Mouse (Mus musculus) retina, postnatal 1 day (tissue): ENCODE results near the gene Spag8.
A peak's percentile ranks its signal among the peaks of the same experiment; 100 is the strongest.

Source experiments
- DNase-seq: peaks from one replicate; pipeline ENCODE4 v3.0.0-alpha.2; 2012

Spag8 gene

GRCm38 (mm10) chr4:43649783-43650182 lies 3.6 kb downstream of the Spag8 start:
- no peak for DNase-seq

GRCm38 (mm10) chr4:43640491-43640890 lies 12.9 kb downstream of the Spag8 start:
- no peak for DNase-seq

DNA sequence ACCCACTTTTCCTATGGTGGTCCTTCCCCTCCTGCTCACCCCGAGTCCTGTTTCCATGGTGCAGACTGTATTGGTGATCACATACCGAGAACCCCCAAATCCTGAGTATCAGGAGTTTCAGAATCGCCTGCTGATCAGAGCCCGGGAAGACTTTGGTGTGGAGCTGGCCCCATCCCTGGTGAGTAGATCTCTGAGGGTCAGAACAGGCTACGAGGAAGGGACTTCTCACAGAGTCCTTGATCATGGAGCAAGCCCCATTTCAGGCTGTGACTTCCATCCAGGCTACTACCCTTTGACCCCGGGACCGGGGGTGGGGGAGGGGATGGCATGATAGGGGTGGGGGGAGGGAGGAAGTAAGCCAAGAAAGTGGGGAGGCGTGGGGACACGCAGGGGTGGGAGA lies 13.3 kb downstream of the Spag8 start:
- DNase-seq = no peak

DNA sequence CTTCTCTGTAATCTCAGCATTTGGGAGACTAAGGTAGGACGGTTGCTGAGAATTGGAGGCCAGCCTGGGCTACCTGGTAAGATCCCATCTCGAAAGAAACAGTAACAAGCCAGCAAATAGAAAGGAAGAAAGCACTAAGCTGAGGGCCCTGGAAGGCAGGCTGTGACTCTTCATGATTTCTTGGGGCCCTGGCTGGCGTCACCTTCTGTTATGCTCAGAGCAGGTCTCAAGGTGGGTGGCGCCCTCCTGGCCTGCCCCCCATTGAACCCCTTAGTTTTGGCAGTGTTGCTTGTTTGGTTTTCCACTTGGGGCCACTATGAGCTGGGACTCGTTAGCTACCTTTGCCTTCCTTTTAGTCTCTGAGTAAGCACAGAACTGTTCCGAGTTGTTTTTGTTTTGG lies 16.6 kb downstream of the Spag8 start:
- DNase-seq = no peak

DNA sequence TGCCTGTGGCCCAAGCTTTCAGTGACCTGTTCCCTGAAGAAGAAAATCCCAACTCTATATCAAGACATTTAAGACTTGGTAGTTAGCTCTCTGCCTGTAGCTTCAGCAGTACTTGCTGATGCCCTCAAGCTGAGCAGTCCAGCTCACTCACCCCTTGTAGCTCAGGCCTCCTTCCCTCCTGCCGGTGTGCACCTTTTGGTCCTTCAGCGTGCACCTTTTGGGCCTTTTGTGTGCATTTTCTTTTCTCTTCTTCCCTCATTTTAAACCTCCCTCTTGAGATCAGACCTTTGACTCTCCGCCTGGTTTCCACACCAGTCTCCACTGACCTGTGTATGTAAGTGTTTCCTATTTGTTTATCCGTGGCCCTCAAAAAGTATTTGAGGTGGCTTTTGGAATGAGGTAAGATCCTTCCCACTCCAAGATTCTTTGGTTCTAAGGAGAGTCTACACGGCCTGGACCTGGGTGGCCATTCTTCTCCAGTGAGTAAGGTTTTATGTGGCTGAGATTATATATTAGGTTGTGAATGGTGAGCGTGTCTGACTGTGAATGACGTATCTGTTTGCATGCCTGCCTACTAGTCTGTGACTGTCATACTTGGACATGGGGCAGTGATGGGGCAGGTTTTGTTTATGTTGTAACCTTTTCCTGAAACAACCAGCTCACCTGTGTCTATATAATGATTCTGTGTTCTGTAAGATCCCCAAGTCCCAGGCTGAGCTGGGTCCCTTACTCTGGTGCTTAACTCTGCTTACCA lies 18.6 kb downstream of the Spag8 start:
- DNase-seq = no peak

DNA sequence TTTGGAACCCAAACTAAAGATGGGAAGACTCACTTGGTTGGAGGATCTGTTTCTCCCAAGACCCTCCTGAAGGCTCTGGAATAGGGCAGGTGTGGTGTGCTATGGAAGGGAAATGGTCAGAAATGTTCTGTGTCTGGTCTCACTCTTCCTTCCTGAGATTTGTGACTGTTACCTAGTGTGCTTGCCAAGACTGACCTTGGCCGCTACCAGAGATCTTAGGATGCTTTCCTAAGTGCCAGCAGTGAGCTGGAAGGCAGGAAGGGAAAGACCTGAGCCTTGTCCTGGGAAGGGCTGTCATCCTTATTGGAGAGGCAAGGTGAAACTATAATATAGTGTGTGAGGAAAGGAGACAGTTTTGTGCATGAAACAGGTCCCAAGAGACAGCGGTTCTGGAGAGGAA lies 19.7 kb downstream of the Spag8 start:
- DNase-seq = no peak

DNA sequence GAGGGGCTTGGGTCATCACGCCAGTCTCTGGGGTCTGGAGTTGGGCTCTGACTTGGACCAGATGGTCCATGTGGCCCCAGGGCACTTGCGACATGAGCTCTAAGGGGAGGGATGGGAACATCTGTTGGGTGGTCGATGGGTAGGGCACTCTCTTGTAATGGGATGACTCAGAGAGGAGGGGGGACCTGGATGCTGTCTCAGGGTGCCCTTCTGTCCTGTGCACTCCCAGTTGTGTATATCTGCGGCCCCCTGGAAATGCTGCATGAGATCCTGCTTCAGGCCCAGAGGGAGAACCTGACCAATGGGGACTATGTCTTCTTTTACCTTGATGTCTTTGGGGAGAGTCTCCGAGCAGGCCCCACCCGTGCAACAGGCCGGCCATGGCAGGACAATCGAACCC lies 20.1 kb downstream of the Spag8 start:
- DNase-seq = peak; percentile 42

DNA sequence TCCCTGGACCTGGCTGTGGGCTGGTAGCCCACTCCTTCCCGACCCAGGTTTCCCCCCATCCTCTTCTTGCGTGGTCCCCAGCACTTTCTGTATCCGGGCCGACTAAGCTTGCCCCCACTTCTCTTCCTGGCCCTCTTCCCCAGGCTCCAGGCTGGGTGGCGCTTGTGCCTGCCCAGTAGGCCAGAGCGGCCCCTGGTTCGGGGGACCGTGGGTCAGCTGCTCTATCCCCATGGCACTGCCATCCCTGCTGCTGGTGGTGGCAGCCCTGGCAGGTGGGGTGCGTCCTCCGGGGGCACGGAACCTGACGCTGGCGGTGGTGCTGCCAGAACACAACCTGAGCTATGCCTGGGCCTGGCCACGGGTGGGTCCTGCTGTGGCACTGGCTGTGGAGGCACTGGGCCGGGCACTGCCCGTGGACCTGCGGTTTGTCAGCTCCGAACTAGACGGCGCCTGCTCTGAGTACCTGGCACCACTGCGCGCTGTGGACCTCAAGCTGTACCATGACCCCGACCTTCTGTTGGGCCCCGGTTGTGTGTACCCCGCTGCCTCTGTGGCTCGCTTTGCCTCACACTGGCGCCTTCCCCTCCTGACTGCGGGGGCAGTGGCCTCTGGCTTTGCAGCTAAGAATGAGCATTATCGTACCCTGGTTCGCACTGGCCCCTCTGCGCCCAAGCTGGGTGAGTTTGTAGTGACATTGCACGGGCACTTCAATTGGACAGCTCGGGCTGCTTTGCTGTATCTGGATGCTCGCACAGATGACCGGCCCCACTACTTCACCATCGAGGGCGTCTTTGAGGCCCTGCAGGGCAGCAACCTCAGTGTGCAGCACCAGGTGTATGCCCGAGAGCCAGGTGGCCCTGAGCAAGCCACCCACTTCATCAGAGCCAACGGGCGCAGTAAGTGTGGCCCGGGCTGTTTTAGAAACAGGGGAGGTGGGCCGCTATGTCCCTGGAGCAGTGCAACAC lies 21.2 kb downstream of the Spag8 start:
- peak; percentile 12 for DNase-seq

DNA sequence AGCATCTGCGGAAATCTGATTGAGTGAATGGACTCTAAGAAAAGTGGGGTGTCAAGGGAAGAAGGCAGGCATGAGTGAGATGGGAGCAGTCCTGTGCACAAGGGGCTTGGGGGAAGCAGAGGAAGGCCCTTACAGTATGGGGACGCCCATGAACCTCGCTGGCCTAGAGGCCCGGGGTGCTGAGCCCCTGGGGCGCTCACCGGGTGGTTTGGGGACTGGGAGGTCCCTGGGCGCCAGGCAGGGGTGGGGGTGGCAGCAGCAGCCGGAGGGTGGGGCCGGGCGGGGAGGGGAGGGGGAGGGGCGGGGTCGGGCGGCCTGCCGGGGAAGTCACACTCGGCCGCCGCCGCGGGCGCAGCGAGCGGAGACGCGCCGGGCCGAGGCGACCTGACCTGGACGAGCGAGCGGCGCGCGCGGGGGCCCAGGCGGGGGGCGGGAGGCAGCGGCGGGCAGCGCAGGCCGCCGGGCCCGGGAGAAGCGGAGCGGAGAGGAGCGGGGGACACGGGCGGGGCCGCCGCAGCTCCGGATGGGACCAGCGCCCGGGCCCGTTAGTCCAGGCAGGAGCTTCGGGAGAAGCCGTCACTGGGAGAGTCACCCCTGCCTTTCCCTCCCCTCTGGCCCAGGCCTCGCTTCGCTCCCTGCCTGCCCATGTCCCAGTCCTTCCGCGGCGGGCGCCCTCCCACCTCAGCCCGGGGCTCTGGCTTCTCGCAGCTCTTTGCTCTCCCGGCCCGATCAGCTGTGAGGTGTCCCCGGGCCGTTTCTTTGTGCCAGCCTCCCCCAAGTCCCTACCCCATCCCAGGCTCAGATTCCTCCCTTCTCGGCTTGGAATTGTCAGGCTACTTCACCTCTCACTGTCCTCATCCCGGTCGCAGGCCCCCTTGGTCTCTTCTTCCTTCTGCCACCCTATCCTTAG lies 22.1 kb downstream of the Spag8 start, which contains the start of gene Npr2:
Gene Npr2 (plus strand): TSS at position 890 of the 910 bp plus-strand sequence.
- peak; percentile 73 for DNase-seq

- DNase-seq = peak; percentile 65
Measured at GRCm38 (mm10) chr4:43630671-43631045, 22.7 kb downstream of the Spag8 start.

DNA sequence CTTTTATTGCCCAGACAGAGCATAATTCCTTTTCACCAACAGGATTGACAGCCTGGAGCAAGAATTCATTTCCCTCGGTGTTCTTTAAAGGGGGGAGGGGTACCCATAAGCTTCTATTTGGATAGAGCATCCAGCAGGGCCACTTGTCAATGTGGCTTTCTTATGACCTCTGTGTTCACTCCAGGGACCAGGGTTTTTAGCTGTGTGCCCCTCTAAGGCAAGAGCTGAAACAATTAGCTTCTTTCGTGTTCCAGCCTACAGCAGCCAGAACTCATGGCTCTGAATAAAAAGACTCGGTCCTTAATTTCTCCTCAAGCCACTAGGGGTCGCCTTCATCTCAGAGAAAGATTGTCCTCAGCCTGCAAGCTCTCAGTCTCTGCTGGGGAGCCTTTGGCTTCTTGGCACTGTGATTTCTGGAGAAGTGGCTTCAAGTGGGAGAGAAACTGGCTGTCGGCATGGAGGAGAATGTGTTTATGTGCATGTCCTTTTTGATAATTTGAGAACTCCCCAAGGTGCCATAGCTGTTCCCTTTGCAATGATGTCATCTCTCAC lies 23.3 kb downstream of the Spag8 start:
- peak; percentile 92 for DNase-seq

DNA sequence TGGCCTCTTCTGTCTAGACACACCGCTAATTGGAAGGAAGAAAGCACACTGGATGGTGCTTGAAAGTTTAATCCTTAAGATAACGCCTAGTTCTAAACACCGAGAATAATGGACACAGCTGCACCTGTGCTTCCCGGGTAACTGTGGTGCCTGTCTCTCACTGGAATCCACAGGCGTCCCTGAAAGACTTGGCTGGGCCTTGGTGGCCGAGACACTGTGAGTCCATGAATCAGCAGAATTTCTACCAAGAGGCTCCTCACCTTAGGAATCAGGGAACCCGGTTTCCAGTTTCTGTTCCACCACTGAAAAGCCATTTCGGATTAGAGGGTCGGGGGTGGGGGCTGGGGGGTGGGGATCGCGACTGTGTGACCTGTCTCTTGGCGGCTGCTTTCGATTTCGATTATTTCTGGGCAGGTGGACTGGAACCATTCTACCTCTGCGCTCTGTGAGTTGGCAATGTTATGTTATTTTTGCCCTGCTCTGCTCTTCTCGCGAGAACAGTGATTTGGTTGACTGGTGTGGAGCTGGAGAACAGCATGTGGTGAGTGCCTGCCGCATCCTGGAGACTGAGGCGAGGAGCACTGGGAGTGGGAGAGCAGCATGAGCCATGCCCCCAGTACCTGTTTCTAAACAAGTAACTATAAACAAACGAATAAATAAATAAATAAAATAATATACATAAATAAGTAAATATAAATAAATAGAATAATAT lies 24.1 kb downstream of the Spag8 start:
- DNase-seq = peak; percentile 64

DNA sequence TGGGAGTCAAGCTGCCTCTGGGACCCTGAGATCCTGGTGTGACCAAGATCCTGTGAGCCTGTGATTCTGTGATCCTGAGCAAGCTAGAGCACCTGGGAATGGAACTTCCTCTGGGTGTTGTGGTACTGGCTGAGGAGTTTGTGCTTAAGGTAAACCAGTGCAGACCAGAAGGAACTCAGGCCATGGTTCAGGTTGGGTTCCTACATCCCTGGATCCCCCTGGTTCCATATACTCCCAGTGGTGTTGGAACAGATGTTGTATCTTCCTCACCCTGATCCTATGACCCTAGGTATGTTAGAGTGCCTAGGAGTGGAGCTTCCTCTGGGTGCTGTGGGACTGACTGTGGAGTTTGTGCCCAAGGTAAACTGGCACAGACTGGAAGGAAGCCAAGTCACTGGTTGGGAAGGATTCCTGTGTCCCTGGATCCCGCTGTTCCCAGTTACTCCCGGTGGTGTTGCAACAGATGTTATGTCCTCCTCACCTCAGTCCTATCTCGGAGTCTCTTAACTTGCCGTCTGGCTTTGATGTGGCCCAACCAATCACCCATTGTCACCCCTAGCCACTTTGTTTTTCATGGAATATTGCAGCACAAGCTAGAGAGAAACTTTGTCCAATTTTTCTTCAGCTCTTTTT lies 33.1 kb downstream of the Spag8 start:
- DNase-seq = no peak

DNA sequence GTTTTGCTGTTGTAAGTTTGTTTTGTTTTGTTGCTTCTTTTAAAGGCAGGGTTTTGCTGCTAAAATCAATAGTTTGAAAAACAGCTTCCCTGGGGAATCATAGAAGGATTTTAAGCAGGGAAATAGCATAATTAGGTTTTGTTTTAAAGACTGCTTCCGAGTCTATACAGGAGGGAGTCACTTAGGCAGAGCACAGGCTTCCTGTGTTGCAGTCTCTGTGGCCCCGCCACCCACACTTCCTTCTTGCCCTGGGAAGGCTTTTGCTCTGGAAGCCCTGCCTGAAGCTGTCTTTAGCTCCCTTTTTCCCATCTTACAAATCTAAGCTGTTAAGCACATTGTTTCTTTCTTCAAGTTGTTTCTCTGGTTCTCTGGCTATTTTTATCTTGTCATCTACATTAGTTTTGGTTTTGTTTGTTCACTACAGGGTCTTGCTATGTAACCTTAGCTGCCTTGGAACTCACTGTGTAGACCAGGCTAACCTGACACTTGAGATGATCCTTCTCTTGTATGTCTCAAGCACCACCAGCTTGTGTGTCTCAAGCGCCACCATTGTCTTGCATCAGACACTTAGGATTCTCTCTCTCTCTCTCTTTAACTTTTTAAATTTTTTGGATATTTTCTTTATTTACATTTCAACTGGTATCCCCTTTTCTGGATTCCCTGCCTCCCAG lies 40.2 kb downstream of the Spag8 start:
- DNase-seq = no peak

DNA sequence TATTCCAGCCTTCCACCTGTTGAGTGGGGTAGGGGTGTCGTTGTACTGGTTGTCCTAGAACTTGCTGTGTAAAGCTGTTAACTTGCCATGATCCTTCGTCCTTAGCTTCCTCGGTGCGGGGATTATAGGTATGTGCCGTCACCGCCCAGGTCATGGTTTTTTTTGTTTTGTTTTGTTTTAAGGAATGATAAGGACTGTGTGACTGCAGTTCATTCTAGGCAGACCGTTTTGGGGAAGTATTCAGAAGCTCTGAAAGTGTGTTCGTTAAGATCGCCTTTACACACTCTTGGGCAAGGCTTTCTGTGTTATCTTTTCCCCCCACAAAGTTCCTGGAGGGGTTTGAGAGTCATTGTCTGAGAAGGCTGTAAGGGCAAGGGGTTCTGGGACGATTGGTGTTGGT lies 40.9 kb downstream of the Spag8 start:
- no peak for DNase-seq

GRCm38 (mm10) chr4:43604751-43605685 lies 48.4 kb downstream of the Spag8 start:
- no peak for DNase-seq

- DNase-seq = no peak
Measured at GRCm38 (mm10) chr4:43604099-43604498, 49.3 kb downstream of the Spag8 start.
